Mouse (Mus musculus) granulocyte monocyte progenitor cell, adult 5-6 weeks (primary cell): Measurements from ENCODE around the gene Cog6. TPM values are rescaled to one million over a fixed set of nuclear protein-coding genes. Genes with fewer than 3 reads are reported as not detected.

Source experiments
- ATAC-seq: replicated peaks from 2 replicates; pipeline ENCODE4 v1.8.0; 2016; ENCODE audit warnings: mild to moderate bottlenecking, moderate TSS enrichment, inconsistent platforms; ENCODE audit not compliant: poor library complexity, severe bottlenecking
- total RNA-seq, 2 experiments: library from RNA; stranded (forward) in 1 of 2; stranded (reverse) in 1 of 2; fragments of 200-712, 200-1000 nt in 1 of 2; fragments of >200 nt in 1 of 2; fragmentation: Nextera tagmentation in 1 of 2; gene quantifications; 2 replicates each; pipeline ENCODE4 v1.2.3; 2014 to 2017

The Cog6 gene
- total RNA-seq, 2 experiments from 2014 or later, result 17.6 to 27.8 TPM

- ATAC-seq, result no peak
Observed at GRCm38 (mm10) chr3:53036076-53036475, 19.0 kb upstream of the Cog6 start.

- peak; percentile 43 for ATAC-seq
Observed at GRCm38 (mm10) chr3:53033448-53033847, 16.4 kb upstream of the Cog6 start.

GRCm38 (mm10) chr3:53032432-53032831 lies 15.4 kb upstream of the Cog6 start:
- ATAC-seq, result no peak

- ATAC-seq, result no peak
Observed at GRCm38 (mm10) chr3:53031586-53031985, 14.5 kb upstream of the Cog6 start.

- ATAC-seq, result peak; percentile 73; the same call in 1 of the 2 replicates
Observed at GRCm38 (mm10) chr3:53029046-53029445, 12.0 kb upstream of the Cog6 start.

- ATAC-seq, result peak; percentile 57
Observed at GRCm38 (mm10) chr3:53027333-53027732, 10.3 kb upstream of the Cog6 start.

GRCm38 (mm10) chr3:53007411-53007810 lies 9.6 kb downstream of the Cog6 start:
- ATAC-seq, result no peak

GRCm38 (mm10) chr3:53004406-53005114 lies 12.5 kb downstream of the Cog6 start:
- peak; percentile 46; the same call in 1 of the 2 replicates for ATAC-seq

GRCm38 (mm10) chr3:53002076-53002475 lies 15.0 kb downstream of the Cog6 start:
- no peak for ATAC-seq

- ATAC-seq, result no peak
Observed at GRCm38 (mm10) chr3:52999996-53000395, 17.0 kb downstream of the Cog6 start.

- no peak for ATAC-seq
Observed at GRCm38 (mm10) chr3:52999016-52999744, 17.9 kb downstream of the Cog6 start.

- no peak for ATAC-seq
Observed at GRCm38 (mm10) chr3:52997381-52997780, 19.7 kb downstream of the Cog6 start.

GRCm38 (mm10) chr3:52996635-52997034 lies 20.4 kb downstream of the Cog6 start:
- no peak for ATAC-seq

GRCm38 (mm10) chr3:52994666-52995065 lies 22.4 kb downstream of the Cog6 start:
- no peak for ATAC-seq

- ATAC-seq, result no peak
Observed at GRCm38 (mm10) chr3:52993296-52993695, 23.7 kb downstream of the Cog6 start.

GRCm38 (mm10) chr3:52990041-52990737 lies 26.8 kb downstream of the Cog6 start:
- peak; percentile 91 for ATAC-seq

- ATAC-seq, result peak; percentile 70
Observed at GRCm38 (mm10) chr3:52985508-52985941, 31.5 kb downstream of the Cog6 start.

GRCm38 (mm10) chr3:52983772-52984171 lies 33.3 kb downstream of the Cog6 start:
- ATAC-seq, result no peak

GRCm38 (mm10) chr3:52982993-52983392 lies 34.0 kb downstream of the Cog6 start:
- no peak for ATAC-seq

- ATAC-seq, result peak; percentile 74
Observed at GRCm38 (mm10) chr3:52974674-52975556, 42.1 kb downstream of the Cog6 start.
